Mouse (Mus musculus) kidney, postnatal 0 days (tissue): ENCODE results near the gene Slc25a44. TPM values are rescaled to one million over a fixed set of nuclear protein-coding genes. Genes with fewer than 3 reads are reported as not detected.

Source experiments
- ATAC-seq: fragments of 200-750 bp; cut with Nextera tagmentation; replicated peaks from 2 replicates; pipeline ENCODE4 v1.8.0; 2017; ENCODE audit warnings: low read depth, moderate number of reproducible peaks, moderate TSS enrichment, moderate library complexity; ENCODE audit not compliant: low FRiP score
- DNase-seq: peaks from one replicate; pipeline ENCODE4 v3.0.0-alpha.2; 2016; ENCODE audit warnings: low spot score
- H3K27ac ChIP-seq: fragments of 300-500 bp; sonication (generic); 2 replicates; pipeline ENCODE4 v1.5.1; 2014; ENCODE audit warnings: mild to moderate bottlenecking
- H3K27me3 ChIP-seq: fragments of 300-500 bp; sonication (generic); 2 replicates; pipeline ENCODE4 v1.6.1; 2014; ENCODE audit warnings: low read length, mixed read lengths; ENCODE audit not compliant: insufficient read depth
- H3K36me3 ChIP-seq: fragments of 300-500 bp; sonication (generic); 2 replicates; pipeline ENCODE4 v1.6.1; 2014; ENCODE audit warnings: low read length, mixed read lengths; ENCODE audit not compliant: insufficient read depth
- H3K4me1 ChIP-seq: fragments of 300-500 bp; sonication (generic); replicated peaks from 2 replicates; pipeline ENCODE4 v1.6.1; 2014; ENCODE audit warnings: antibody characterized with exemption, low read length, mixed read lengths; ENCODE audit not compliant: insufficient read depth
- H3K4me2 ChIP-seq: fragments of 300-500 bp; sonication (generic); 2 replicates; pipeline ENCODE4 v1.6.1; 2014; ENCODE audit warnings: mild to moderate bottlenecking, low read length, moderate library complexity, mixed read lengths
- H3K4me3 ChIP-seq: fragments of 300-500 bp; sonication (generic); replicated peaks from 2 replicates; pipeline ENCODE4 v1.5.1; 2014; ENCODE audit warnings: low read depth, low read length
- H3K9ac ChIP-seq: fragments of 300-500 bp; sonication (generic); 2 replicates; pipeline ENCODE4 v1.6.1; 2014; ENCODE audit warnings: low read depth, low read length
- H3K9me3 ChIP-seq: fragments of 300-500 bp; sonication (generic); replicated peaks from 2 replicates; pipeline ENCODE4 v1.6.1; 2016; ENCODE audit warnings: low read length, inconsistent platforms, mixed read lengths
- CTCF ChIP-seq: IDR thresholded peaks from 2 replicates; pipeline ENCODE4 v1.5.1; 2016; ENCODE audit warnings: antibody characterized with exemption, low read depth, mild to moderate bottlenecking, moderate library complexity
- WGBS: fragments of 180-500 bp; shearing (Covaris S2); extraction: QIAGEN DNeasy Blood & Tissue Kit; methylation state at CpG from one replicate; pipeline ENCODE4 v1.1.7; 2014; 5-methylcytosine and 5-hydroxymethylcytosine counted together
- polyA plus RNA-seq: library from polyadenylated mRNA; unstranded; fragments of >200 nt; fragmentation: Nextera tagmentation; extraction: Ambion mirVana; gene quantifications from 2 replicates; pipeline ENCODE4 v1.2.1, GENCODE M21; 2015

Gene Slc25a44
- polyA plus RNA-seq, 1 experiment from 2014 or later = 17.1 TPM

DNA sequence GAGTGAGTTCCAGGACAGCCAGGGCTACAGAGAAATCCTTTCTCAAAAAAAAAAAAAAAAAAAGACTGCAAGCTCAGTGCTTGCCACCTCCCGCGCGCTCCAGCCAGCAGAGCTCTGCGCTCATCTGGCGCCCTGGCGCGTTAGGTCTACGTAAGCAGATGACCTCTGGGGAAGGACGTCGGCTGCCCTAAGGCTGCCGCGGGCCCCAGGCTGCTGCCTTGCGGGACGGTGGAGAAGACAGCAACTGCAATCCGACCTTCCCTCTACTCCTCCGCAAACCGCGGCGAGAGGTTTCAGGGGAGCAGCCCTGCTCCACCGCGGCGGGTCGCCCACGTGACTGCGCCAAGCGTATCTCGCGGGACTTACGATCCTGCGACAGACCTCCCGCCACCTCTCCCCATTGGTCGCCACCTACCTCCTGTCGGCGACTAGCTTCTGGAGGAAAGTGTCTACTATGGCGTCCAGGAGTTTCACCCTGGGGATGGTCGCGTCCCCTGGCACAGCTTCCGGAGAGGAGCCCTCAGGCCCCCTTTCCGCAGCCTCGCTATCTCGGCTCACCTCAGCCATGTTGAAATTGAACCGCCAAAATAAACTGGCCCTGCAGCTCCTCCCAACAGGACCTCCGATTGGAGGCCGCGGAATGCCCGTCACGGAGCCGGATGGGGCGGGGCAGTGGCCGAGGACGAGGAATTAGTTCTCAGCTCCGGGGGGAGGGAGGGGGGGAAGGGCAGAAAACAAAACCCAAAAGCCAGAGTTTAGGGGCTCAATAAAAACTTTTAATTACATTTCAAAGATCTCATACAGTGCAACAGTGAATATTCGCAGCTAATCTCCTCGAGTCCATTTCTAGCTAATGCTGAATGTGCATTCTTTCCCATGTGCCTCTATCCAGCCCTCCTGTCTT is 14.9 kb downstream of the Slc25a44 start, which contains the start of gene Pmf1:
Gene Pmf1 (minus strand): TSS at position 591 of the 904 bp plus-strand sequence.
- H3K9me3 ChIP-seq = no peaks in the 10 kb centered on the region
- peak within 1 kb of the TSS; percentile 84 for H3K9ac ChIP-seq
- ATAC-seq (peak; percentile 93), DNase-seq (peak; percentile 96)
- peak within 1 kb of the TSS; percentile 63 for H3K4me2 ChIP-seq
- H3K36me3 ChIP-seq = peaks cover 11% of the 10 kb centered on the region; the same call in 1 of the 2 replicates
- TF ChIP-seq CTCF = no peak
- WGBS = under 1% methylated on average over 54 of the region's 54 CpGs
- 0 out of 2 replicates have a peak, but pooled peaks cover 20% of the 10 kb centered on the region for H3K4me1 ChIP-seq
- H3K27ac ChIP-seq = peak within 1 kb of the TSS; percentile 97
- peak within 1 kb of the TSS; percentile 58 for H3K4me3 ChIP-seq
- no peaks in the 10 kb centered on the region for H3K27me3 ChIP-seq

DNA sequence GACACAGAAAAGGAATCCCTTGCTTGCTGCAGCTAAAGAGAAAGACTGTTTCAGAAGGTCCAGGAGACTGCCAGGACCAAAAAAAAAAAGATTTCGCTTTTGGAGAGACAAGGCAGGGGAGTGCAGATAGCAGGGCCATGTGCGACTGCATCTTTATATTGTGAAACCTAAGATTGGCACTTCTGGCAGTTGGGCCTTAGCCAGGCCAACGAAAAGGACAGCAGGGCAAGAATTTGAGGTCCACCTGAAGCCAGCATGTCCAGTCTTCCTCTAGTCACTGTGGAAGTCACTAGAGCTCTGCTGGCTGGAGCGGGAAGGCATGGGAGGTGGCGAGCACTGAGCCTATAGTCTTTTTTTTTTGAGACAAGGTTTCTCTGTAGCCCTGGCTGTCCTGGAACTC is 16.0 kb downstream of the Slc25a44 start:
- no peaks in the 10 kb centered on the region for H3K27me3 ChIP-seq
- H3K4me3 ChIP-seq = peak overlapping the region; percentile 58; the same call in 1 of the 2 replicates
- 40% methylated on average over 5 of the region's 5 CpGs for WGBS
- 0 out of 2 replicates have a peak, but pooled peaks cover 11% of the 10 kb centered on the region for H3K36me3 ChIP-seq
- ATAC-seq (no peak), DNase-seq (no peak)
- no peaks in the 10 kb centered on the region for H3K9me3 ChIP-seq
- H3K4me2 ChIP-seq = peak overlapping the region; percentile 63
- peak overlapping the region; percentile 97; the same call in 1 of the 2 replicates for H3K27ac ChIP-seq
- H3K4me1 ChIP-seq = 0 out of 2 replicates have a peak, but pooled peaks cover 20% of the 10 kb centered on the region
- peak overlapping the region; percentile 84 for H3K9ac ChIP-seq
- TF ChIP-seq CTCF = no peak

GRCm38 (mm10) chr3:88407529-88407928 is 17.4 kb downstream of the Slc25a44 start:
- Histone ChIP-seq H3K4me1 (0 out of 2 replicates have a peak, but pooled peaks cover 20% of the 10 kb centered on the region), H3K27me3 (no peaks in the 10 kb centered on the region), H3K4me3 (no peak overlapping the region), H3K9me3 (no peaks in the 10 kb centered on the region), H3K36me3 (0 out of 2 replicates have a peak, but pooled peaks cover 7% of the 10 kb centered on the region), H3K27ac (no peak overlapping the region), H3K4me2 (no peak overlapping the region), H3K9ac (no peak overlapping the region)
- WGBS = 45% methylated on average over 7 of the region's 7 CpGs
- TF ChIP-seq CTCF = no peak
- DNase-seq (no peak), ATAC-seq (no peak)

DNA sequence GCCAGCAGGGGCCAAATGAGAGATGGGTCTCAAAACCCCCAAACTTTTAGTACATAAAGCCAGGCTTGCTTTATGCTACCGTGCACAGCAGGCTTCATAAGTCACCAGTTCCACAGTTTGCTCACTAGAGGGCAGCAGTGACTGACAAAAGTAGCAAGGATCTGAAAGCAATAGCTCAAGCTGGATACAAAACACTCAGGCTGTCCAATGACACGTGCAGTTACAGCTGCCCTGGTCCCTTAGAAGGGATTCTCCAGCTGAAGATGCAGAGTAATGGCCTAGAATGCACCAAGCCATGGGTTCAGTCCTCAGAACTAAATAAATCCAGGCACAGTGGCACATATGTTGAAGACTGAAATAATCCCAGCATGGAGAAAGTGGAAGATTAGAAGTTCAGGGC is 17.8 kb downstream of the Slc25a44 start:
- Histone ChIP-seq H3K9me3 (no peaks in the 10 kb centered on the region), H3K27ac (no peak overlapping the region), H3K4me3 (no peak overlapping the region), H3K27me3 (no peaks in the 10 kb centered on the region), H3K4me1 (0 out of 2 replicates have a peak, but pooled peaks cover 20% of the 10 kb centered on the region), H3K9ac (no peak overlapping the region), H3K36me3 (0 out of 2 replicates have a peak, but pooled peaks cover 5% of the 10 kb centered on the region), H3K4me2 (no peak overlapping the region)
- WGBS = 0% methylated on average over 2 of the region's 2 CpGs
- DNase-seq (peak; percentile 96), ATAC-seq (no peak)
- peak; percentile 92 for TF ChIP-seq CTCF

DNA sequence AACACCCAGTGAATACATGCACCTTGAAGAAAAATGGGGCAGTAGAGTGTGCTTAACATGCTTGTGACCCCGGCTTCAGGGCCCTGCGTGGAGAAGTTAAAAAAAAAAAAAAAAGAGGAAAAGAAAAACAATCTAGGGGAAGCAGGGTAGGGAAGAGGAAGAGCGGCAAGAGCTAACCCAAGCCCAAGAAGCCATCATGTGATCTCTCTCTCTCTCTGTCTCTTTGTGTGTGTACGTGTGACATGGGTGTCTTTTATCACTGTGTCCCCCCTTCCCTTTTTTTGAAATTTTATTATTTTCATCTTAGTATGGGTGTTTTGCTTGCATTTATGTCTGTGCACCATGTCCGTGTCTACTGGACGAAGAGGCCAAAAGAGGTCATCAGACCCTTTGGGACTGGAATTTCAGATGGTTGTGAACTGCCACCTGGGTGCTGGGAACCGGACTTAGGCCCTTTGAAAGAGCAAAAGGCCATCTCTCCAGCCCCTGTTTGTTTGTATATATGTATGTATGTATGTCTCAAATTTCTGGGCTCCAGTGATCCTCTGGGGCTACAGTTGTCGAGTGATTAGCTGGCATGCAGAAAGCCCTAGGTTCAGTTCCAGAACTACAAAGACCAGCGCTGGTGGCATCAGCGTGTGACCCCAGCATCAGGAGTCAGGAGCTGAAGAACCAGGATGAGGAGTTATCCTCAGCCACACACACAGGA is 21.3 kb downstream of the Slc25a44 start:
- ATAC-seq (no peak), DNase-seq (no peak)
- Histone ChIP-seq H3K4me1 (0 out of 2 replicates have a peak, but pooled peaks cover 9% of the 10 kb centered on the region), H3K9me3 (no peaks in the 10 kb centered on the region), H3K36me3 (0 out of 2 replicates have a peak, but pooled peaks cover 3% of the 10 kb centered on the region), H3K9ac (no peak overlapping the region), H3K4me3 (no peak overlapping the region), H3K4me2 (no peak overlapping the region), H3K27ac (no peak overlapping the region), H3K27me3 (no peaks in the 10 kb centered on the region)
- TF ChIP-seq CTCF = no peak
- 85% methylated on average over 10 of the region's 10 CpGs for WGBS

GRCm38 (mm10) chr3:88398666-88399065 is 26.3 kb downstream of the Slc25a44 start:
- Histone ChIP-seq H3K36me3 (0 out of 2 replicates have a peak, but pooled peaks cover 8% of the 10 kb centered on the region), H3K27ac (no peak overlapping the region), H3K4me1 (no peaks in the 10 kb centered on the region), H3K27me3 (no peaks in the 10 kb centered on the region), H3K4me3 (no peak overlapping the region), H3K9ac (no peak overlapping the region), H3K4me2 (no peak overlapping the region), H3K9me3 (no peaks in the 10 kb centered on the region)
- no peak for DNase-seq
- TF ChIP-seq CTCF = no peak
- WGBS = 83% methylated on average over 2 of the region's 2 CpGs
- no peak for ATAC-seq
